Mouse (Mus musculus) R1 (cell line): ENCODE measurements at regions not wholly inside any gene's neighbourhood (a gene's known extent, or its start where the extent isn't known, plus 50 kb on each side); places are given as distances from the start of the nearest gene placed in this dataset.

Experiments
- DNase-seq: peaks from one replicate; pipeline ENCODE4 v3.0.0-alpha.2; 2018; ENCODE audit warnings: low read depth, low spot score

GRCm38 (mm10) chrX:99415701-99416100 lies 55.4 kb downstream of the Pja1 start:
- DNase-seq = no peak

GRCm38 (mm10) chrX:99410942-99411341 lies 60.1 kb downstream of the Pja1 start:
- no peak for DNase-seq

DNA sequence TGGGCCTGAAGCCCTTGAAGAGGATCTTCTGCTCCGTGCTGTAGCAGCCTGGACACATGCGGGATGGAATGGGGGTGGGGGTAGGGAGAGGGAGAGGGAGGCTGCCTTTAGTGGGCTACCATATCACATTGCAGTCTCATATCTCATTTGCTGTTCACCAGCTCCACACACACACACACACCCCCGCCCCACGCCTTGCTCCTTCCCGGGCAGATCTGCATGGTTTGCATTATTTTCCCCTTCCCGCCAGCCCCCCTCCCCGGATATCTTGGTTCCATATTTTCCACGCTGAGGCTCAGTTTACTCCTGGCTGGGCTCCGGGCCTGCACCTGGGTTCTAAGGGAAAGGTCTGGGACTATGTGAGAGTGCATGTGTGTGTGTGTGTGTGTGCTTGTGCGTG lies 61.2 kb downstream of the Pja1 start:
- no peak for DNase-seq

DNA sequence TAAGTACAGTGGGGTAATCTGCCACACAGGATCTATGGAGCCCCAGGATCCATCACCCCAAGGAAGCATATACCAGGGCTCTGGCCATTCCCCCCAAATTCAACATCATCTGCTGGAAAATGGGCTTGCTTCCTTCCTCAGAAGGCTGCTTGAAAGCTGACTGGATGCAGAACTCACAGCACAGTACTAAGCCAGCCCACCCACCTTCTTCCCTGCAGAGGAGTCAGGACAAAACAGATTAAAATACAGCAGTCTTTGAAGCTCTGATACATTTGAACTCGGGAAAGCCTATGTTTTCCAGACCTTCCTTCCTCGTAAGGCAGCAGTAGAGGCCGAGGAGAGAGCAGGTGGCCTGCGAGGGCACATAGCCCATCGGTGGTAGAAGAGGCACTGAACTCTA lies 61.7 kb downstream of the Pja1 start:
- DNase-seq = no peak

DNA sequence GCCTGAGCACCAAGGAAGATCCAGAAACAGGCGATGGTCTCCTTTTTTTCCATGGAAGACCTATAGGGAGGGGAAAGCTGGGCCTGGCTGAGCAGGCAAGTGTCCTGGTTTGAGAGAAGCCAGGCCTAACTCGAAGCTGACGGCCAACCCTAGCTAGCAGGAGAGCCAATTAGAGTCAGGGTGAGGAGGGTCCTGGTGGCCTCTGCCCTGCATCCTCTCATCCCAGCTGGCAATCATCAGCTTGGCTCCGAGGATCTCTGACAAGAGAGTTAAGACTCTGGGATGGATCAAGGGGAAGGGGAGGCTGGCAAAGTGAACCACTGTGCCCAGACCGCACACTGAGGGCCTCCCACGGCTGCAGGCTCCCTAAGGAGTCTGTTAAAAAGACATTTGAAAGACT lies 62.3 kb downstream of the Pja1 start:
- DNase-seq = no peak

- DNase-seq = no peak
Measured at GRCm38 (mm10) chrX:99405843-99406242, 65.2 kb downstream of the Pja1 start.

GRCm38 (mm10) chrX:99403521-99404149 lies 67.4 kb downstream of the Pja1 start:
- no peak for DNase-seq

DNA sequence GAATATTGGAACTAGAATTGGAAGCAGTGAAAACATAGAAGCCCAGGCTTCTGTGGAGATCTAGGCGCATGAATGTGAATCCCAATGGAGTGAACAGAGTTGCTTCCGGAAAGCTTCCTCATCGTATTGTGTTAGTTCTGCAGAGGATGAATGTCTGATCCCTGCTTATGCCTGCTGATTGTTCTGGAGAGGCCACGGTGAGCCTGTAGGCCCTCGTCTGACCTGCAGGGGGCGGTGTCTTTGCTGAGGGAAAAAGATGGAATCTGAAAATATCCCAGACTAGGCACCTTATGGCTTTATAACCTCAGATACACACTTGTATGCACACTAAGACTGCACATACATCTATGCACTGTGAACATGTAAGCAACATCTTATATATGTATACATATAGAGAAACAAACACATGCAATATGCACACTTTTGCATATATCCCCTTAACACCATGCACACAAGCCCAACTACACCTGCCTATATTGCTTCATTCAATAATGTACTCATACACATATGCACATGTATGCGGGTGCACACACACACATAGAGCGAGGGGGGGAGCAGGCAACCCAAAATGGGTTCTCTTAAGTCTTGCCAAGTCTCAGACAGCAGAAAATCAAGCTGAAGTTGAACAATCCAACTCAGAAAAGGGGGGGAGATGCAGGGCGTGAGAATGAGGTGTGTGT lies 68.1 kb downstream of the Pja1 start:
- DNase-seq = peak; percentile 28

- no peak for DNase-seq
Measured at GRCm38 (mm10) chrX:99397344-99397743, 73.7 kb downstream of the Pja1 start.

DNA sequence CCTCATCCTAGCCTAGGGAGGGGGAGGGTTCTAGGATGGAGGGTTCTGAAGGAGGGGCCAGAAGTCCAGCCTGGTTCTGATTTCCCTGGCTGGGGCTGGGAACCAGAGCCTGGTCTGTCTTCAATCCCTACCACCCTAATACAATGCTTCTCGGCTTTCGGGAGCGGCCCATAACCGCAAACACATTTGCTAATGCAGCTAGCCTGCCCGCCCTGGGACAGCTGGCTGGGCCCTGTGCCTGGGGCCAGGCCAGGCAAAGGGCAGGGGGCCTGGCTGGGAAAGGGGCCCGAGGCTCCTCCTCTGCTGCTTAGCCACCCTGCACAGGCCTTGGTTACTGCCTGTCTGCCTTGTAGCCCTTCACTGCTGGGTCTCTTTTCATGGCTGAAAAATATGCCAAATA lies 74.9 kb downstream of the Pja1 start:
- DNase-seq = no peak

GRCm38 (mm10) chrX:99395067-99395466 lies 76.0 kb downstream of the Pja1 start:
- DNase-seq = no peak

- no peak for DNase-seq
Measured at GRCm38 (mm10) chrX:99391628-99392027, 79.4 kb downstream of the Pja1 start.

DNA sequence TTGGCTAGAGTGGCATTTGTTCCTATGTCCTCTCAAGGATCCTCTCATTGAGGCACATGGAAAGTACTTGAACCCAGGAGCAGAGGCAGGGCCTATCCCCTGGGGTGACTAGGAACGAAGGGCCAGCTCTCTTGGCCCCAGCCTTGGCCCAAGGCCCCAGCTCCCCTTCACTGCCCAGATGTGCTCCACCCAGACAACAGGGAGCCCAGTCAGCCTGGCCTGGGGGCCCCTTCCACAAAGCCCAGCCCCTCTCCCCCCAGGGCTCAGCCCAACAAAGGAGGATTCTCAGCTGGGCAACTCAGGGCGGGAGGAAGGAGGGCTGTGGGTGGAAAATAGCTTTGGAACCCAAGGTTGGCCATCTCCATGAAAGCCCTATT lies 80.6 kb downstream of the Pja1 start:
- no peak for DNase-seq

- DNase-seq = no peak
Measured at GRCm38 (mm10) chrX:99389778-99390461, 81.2 kb downstream of the Pja1 start.

- DNase-seq = no peak
Measured at GRCm38 (mm10) chrX:99370711-99371110, 100.4 kb downstream of the Pja1 start.

DNA sequence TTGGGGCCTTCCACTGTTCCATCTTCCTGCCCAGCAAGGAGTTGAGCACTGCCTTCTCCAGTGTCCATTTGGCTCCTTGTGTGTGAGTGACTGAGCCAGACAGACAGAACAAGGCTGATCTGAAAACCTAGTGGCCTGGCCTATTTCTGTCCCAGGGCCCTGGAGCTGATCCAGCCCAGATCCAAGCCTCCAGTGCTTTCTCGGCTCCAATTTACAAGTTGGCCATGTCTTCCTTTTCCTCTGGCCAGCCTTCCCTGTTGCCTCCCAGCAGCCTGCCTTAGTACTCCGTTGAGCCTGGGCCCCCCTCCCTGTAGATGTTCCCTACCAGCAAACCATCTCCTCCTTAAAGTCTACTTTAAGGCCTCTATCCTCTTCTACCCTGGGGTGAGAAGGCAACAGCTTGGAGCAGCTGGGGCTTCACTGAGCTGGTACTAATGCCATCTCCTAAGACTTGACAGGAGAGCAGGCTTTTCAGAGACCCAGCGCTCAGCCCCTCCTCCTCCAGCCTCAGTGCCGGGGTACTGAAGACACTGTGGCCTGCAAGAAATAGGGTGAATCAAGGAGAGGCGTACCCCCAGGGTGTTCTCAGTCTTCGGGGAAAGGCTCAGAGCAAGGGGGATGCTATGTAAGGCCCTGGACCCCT lies 101.7 kb downstream of the Pja1 start:
- DNase-seq = no peak

GRCm38 (mm10) chrX:99364072-99364471 lies 107.0 kb downstream of the Pja1 start:
- no peak for DNase-seq

DNA sequence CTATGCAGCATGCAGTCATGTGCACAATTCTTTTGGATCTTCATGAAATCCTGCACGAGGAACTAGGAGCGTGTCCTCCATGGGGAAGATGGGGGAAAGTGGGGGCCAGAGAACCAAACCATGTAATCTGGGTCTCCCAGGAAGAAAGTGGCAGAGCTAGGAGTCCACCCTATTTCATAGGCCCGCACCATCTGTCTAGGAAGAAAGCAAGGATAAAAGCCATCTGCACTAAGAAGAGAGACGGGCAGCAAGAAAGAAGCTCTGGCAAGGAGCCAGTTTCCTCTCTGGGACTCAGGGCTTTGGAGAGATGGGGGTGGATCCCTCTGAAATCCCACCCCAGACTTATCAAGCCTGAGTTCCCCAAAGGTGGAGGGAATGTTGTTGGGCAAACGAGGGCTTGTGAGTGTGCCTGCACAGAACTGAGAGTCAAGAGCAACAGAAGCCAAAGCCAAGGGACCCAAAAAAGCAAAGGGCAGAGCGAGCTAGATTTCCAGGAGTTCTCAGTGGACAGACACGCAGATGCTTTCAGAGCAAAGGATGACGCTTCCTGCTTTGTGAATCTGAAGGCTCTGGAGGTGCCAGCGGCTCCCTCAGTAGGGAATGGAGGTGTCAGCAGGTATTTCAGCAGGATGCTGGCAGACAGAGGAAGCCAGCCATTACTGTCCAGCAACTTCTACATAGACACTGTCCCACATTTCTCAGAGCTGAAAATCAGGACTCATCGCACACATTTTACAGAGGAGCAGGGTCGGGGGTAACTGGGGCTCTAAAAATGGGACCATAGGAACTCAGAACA lies 110.8 kb downstream of the Pja1 start:
- no peak for DNase-seq

DNA sequence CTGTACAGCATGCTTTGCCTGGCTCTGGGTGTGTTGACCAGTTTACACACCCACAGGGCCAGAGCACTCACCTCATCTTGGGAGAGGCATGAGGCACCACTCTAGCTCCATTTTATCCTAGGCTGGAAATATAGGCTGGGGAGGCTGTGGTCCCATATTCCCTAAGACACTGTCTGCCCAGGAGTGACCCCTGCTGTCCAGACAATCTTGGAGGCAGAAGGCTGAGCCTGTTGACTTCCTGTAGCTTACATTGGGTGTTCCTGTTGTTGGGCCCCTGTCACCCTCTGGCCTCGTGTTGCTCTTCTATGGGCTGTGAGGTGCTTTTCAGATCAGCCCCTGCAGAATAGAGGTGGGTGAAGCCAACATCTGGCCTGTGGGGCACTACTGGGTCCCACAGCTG lies 112.3 kb downstream of the Pja1 start:
- DNase-seq = no peak

GRCm38 (mm10) chrX:99358051-99358617 lies 112.9 kb downstream of the Pja1 start:
- no peak for DNase-seq

DNA sequence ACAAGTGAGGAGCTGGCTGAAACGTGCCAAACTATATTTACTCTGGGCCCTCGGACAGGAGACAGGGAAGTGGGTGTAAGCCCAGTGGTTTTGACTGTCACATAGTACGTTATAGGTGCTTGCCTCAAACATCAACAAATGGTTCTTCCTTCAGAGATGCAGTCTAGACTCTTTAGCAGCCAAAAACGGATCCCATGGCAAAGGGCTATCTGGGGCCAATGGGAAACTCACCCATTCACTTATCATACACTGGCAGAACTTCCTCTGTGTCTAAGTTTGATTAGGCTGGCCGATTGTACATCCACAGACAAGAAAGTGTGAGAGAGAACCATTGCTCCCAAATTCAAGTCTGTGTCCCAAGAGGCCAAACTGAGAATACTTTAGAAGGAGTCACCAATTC lies 115.9 kb downstream of the Pja1 start:
- no peak for DNase-seq
